Mouse (Mus musculus) liver, adult 2 months (tissue): ENCODE results near the gene Bbs9. TPM values are rescaled to one million over a fixed set of nuclear protein-coding genes. Genes with fewer than 3 reads are reported as not detected.

Experiments used
- DNase-seq: peaks from one replicate; pipeline ENCODE4 v3.0.0-alpha.2; 2011; ENCODE audit warnings: low read depth, low spot score; ENCODE audit errors: extremely low read depth
- H3K27ac ChIP-seq: fragments of 200-500 bp; replicated peaks from 2 replicates; pipeline ENCODE4 v1.5.1; 2012; ENCODE audit warnings: low read depth, mild to moderate bottlenecking, control low read depth, inconsistent platforms, low read length; ENCODE audit not compliant: insufficient read depth
- H3K27me3 ChIP-seq: fragments of 200-500 bp; 2 replicates; pipeline ENCODE4 v1.6.1; 2012; ENCODE audit warnings: mild to moderate bottlenecking, moderate library complexity, low read length, inconsistent platforms; ENCODE audit not compliant: control insufficient read depth, insufficient read depth
- H3K36me3 ChIP-seq: fragments of 200-500 bp; 2 replicates; pipeline ENCODE4 v1.6.1; 2012; ENCODE audit warnings: low read length, inconsistent platforms; ENCODE audit not compliant: control insufficient read depth, insufficient read depth
- H3K4me1 ChIP-seq: fragments of 200-500 bp; 2 replicates; pipeline ENCODE4 v1.6.1; 2011; ENCODE audit warnings: low read length; ENCODE audit not compliant: control insufficient read depth, insufficient read depth
- H3K4me3 ChIP-seq: fragments of 200-500 bp; 2 replicates; pipeline ENCODE4 v1.5.1; 2011; ENCODE audit warnings: low read depth, mild to moderate bottlenecking, control low read depth, low read length, moderate library complexity; ENCODE audit not compliant: insufficient read depth
- H3K79me2 ChIP-seq: fragments of 200-500 bp; 2 replicates; pipeline ENCODE4 v1.6.1; 2012; ENCODE audit warnings: inconsistent platforms, mild to moderate bottlenecking, low read length, moderate library complexity; ENCODE audit not compliant: control insufficient read depth, insufficient read depth
- H3K9ac ChIP-seq: fragments of 200-500 bp; 2 replicates; pipeline ENCODE4 v1.6.1; 2012; ENCODE audit warnings: low read depth, mild to moderate bottlenecking, control low read depth, inconsistent platforms, low read length
- CTCF ChIP-seq: fragments of 200-500 bp; IDR thresholded peaks from 2 replicates; pipeline ENCODE4 v1.5.1; 2011; ENCODE audit warnings: low read depth, low read length, control low read depth
- POLR2A ChIP-seq: fragments of 200-500 bp; IDR thresholded peaks from 2 replicates; pipeline ENCODE4 v1.6.1; 2011; ENCODE audit warnings: low read length, control low read depth; ENCODE audit not compliant: insufficient read depth; ENCODE audit errors: extremely low read depth
- WGBS: fragments of 180-500 bp; shearing (Covaris S2); methylation state at CpG from one replicate; pipeline ENCODE4 v1.1.7; 2018; 5-methylcytosine and 5-hydroxymethylcytosine counted together
- polyA plus RNA-seq: library from polyadenylated mRNA; depleted of rRNA; stranded (reverse); fragments of >200 nt; gene quantifications from 2 replicates; pipeline ENCODE4 v1.2.3, GENCODE M21; 2012
- total RNA-seq: library from RNA; depleted of rRNA; stranded (reverse); fragments of >200 nt; gene quantifications from 2 replicates; pipeline ENCODE4 v1.2.3, GENCODE M21; 2014

Gene Bbs9
- total and polyA plus RNA-seq, 2 experiments: 3.3 to 8.0 TPM

GRCm38 (mm10) chr9:22814407-22815092, 339.0 kb downstream of the Bbs9 start:
- Histone ChIP-seq H3K36me3 (no peaks in the 10 kb centered on the region), H3K79me2 (no peaks in the 10 kb centered on the region), H3K27ac (no peak overlapping the region), H3K4me1 (no peaks in the 10 kb centered on the region), H3K27me3 (no peaks in the 10 kb centered on the region), H3K4me3 (no peak overlapping the region), H3K9ac (no peak overlapping the region)
- WGBS: 66% methylated on average over 9 of the region's 9 CpGs
- no peak for DNase-seq
- TF ChIP-seq CTCF (no peak), POLR2A (no peak)

- no peaks in the 10 kb centered on the region for H3K4me1 ChIP-seq
- TF ChIP-seq CTCF: no peak
- no peak for TF ChIP-seq POLR2A
- H3K27ac ChIP-seq: no peak overlapping the region
- H3K36me3 ChIP-seq: no peaks in the 10 kb centered on the region
- no peak for DNase-seq
- 73% methylated on average over 7 of the region's 7 CpGs for WGBS
- no peak overlapping the region for H3K9ac ChIP-seq
- no peak overlapping the region for H3K4me3 ChIP-seq
- no peaks in the 10 kb centered on the region for H3K27me3 ChIP-seq
- H3K79me2 ChIP-seq: no peaks in the 10 kb centered on the region
These were observed 339.6 kb downstream of the Bbs9 start for GRCm38 (mm10) chr9:22815093-22815458.

GRCm38 (mm10) chr9:22819539-22819938, 344.0 kb downstream of the Bbs9 start:
- no peaks in the 10 kb centered on the region for H3K79me2 ChIP-seq

GRCm38 (mm10) chr9:22820646-22821185, 345.2 kb downstream of the Bbs9 start:
- Histone ChIP-seq H3K4me1 (no peaks in the 10 kb centered on the region), H3K9ac (no peak overlapping the region), H3K27ac (no peak overlapping the region), H3K27me3 (no peaks in the 10 kb centered on the region), H3K79me2 (no peaks in the 10 kb centered on the region), H3K36me3 (no peaks in the 10 kb centered on the region), H3K4me3 (no peak overlapping the region)
- DNase-seq: no peak
- WGBS: 36% methylated on average over 6 of the region's 6 CpGs
- TF ChIP-seq CTCF: no peak
- no peak for TF ChIP-seq POLR2A

More at GRCm38 (mm10) chr9:22819539-22819938, 344.0 kb downstream of the Bbs9 start:
- Histone ChIP-seq H3K9ac (no peak overlapping the region), H3K27me3 (no peaks in the 10 kb centered on the region), H3K4me3 (no peak overlapping the region), H3K27ac (no peak overlapping the region), H3K4me1 (no peaks in the 10 kb centered on the region), H3K36me3 (no peaks in the 10 kb centered on the region)
- DNase-seq: no peak
- TF ChIP-seq POLR2A: no peak
- WGBS: 86% methylated on average over 6 of the region's 6 CpGs

GRCm38 (mm10) chr9:22822770-22823169, 347.3 kb downstream of the Bbs9 start:
- 66% methylated on average over 5 of the region's 5 CpGs for WGBS
- Histone ChIP-seq H3K27ac (no peak overlapping the region), H3K9ac (no peak overlapping the region), H3K4me1 (no peaks in the 10 kb centered on the region), H3K36me3 (no peaks in the 10 kb centered on the region), H3K79me2 (no peaks in the 10 kb centered on the region), H3K4me3 (no peak overlapping the region), H3K27me3 (no peaks in the 10 kb centered on the region)
- DNase-seq: no peak
- TF ChIP-seq CTCF: no peak
- TF ChIP-seq POLR2A: no peak

GRCm38 (mm10) chr9:22823856-22824255, 348.3 kb downstream of the Bbs9 start:
- Histone ChIP-seq H3K27me3 (no peaks in the 10 kb centered on the region), H3K36me3 (no peaks in the 10 kb centered on the region), H3K9ac (no peak overlapping the region), H3K79me2 (no peaks in the 10 kb centered on the region), H3K4me1 (no peaks in the 10 kb centered on the region), H3K4me3 (no peak overlapping the region), H3K27ac (no peak overlapping the region)
- 82% methylated on average over 3 of the region's 3 CpGs for WGBS
- no peak for DNase-seq
- TF ChIP-seq CTCF (no peak), POLR2A (no peak)
